Mouse (Mus musculus) bone marrow, adult 2 months (tissue): ENCODE measurements around the gene Adgb.

ENCODE experiments used
- CTCF ChIP-seq: fragments of 200-500 bp; IDR thresholded peaks from 2 replicates; pipeline ENCODE4 v1.5.1; 2011; ENCODE audit warnings: low read length, control low read depth; ENCODE audit not compliant: control insufficient read depth, insufficient read depth
- POLR2A ChIP-seq: fragments of 200-500 bp; IDR thresholded peaks from 2 replicates; pipeline ENCODE4 v1.6.1; 2011; ENCODE audit warnings: low read depth, mild to moderate bottlenecking, control low read depth, low read length, borderline replicate concordance; ENCODE audit not compliant: control insufficient read depth

GRCm38 (mm10) chr10:10468699-10469547, 3.2 kb downstream of the Adgb start:
- TF ChIP-seq CTCF (no peak), POLR2A (no peak)
